Mouse (Mus musculus): ENCODE measurements around the gene Pitpnm3. TPM values are rescaled to one million over a fixed set of nuclear protein-coding genes. Genes with fewer than 3 reads are reported as not detected.

Gene Pitpnm3
- polyA plus RNA-seq, 1 experiment from 2014 or later = 5.3 TPM

DNA sequence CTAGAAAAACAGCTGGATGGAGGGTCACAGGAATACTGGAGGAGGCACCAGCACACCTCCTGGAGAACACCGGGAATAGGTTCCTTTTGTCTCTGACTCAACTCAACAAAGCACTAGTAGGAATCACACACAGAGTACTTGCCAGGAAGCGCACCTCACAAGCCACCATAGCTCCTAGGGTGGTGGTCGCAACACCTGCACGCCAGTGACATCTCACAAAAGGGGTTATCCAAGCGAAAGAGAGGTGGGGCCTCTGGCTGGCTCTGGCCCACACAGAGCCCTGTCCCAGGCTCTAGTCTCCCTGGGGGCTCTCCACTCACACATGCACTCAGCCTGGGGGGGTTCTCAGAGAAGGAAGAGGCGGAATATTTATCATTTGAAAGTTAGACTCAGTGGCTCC lies 86.8 kb downstream of the Pitpnm3 start:
- 59% methylated on average over 6 of the region's 6 CpGs for WGBS
- Histone ChIP-seq H3K9ac (replicated peaks) (no peak overlapping the region), H3K4me2 (no peak overlapping the region), H3K4me3 (replicated peaks) (no peak overlapping the region), H3K9me3 (replicated peaks) (no peaks in the 10 kb centered on the region), H3K4me1 (peaks cover 23% of the 10 kb centered on the region), H3K27me3 (replicated peaks) (peaks cover 13% of the 10 kb centered on the region), H3K27ac (replicated peaks) (no peak overlapping the region), H3K36me3 (peaks cover 4% of the 10 kb centered on the region; the same call in 1 of the 2 replicates)
- ATAC-seq (ENCODE audit: low FRiP score) = no peak

DNA sequence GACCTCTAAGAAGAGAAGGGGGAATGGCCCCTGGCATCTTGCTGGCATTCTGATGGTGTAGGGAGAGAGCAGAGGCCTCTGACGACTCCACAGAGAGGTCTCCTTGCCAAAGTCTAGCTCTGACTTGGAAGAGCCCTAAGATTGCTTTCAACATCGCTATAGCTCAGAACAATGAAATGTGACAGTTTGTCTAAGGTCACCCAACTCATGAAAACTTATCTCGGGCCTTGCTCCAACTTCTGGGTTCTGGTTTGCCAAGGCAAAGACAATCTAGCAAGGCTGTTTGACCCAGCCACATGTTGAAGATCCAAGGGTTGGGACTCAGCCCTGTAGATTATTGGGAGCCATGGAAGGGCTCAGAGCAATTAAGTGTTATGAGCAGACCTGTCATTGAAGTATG lies 91.3 kb downstream of the Pitpnm3 start:
- no peak overlapping the region; the same call in 1 of the 2 replicates for H3K4me2 ChIP-seq

DNA sequence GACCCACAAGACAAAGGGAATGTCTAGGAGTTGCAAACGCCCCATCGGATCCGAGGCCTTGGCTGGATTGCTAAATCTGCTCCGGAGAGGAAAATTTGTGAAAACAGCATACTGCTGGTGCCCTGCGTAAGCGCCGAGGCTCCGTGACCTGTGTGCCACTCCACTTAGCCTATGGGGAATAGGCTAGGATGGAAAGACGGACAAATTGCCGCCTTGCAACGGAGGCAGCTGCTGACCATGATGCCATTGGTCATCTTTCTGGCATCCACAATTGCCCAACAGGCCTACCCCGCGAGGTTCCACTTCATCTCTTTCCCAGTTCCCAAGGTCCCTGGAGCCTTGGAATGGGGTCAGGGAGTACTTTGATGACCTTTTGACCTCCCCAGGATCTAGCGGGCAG lies 92.9 kb downstream of the Pitpnm3 start:
- Histone ChIP-seq H3K4me3 (replicated peaks) (peak overlapping the region; percentile 77), H3K27ac (replicated peaks) (no peak overlapping the region), H3K4me2 (peak overlapping the region; percentile 98), H3K27me3 (replicated peaks) (no peaks in the 10 kb centered on the region), H3K9me3 (replicated peaks) (no peaks in the 10 kb centered on the region), H3K36me3 (peaks cover 4% of the 10 kb centered on the region; the same call in 1 of the 2 replicates), H3K4me1 (peaks cover 46% of the 10 kb centered on the region), H3K9ac (replicated peaks) (peak overlapping the region; percentile 33; the same call in 1 of the 2 replicates)
- WGBS = 0% methylated on average over 14 of the region's 14 CpGs
- ATAC-seq (ENCODE audit: low FRiP score) = no peak

More for the DNA sequence above, 91.3 kb downstream of the Pitpnm3 start:
- no peak overlapping the region for H3K4me3 ChIP-seq (replicated peaks)
- peaks cover 31% of the 10 kb centered on the region for H3K4me1 ChIP-seq
- H3K27me3 ChIP-seq (replicated peaks) = no peaks in the 10 kb centered on the region
- no peak overlapping the region for H3K27ac ChIP-seq (replicated peaks)
- 89% methylated on average over 3 of the region's 3 CpGs for WGBS
- H3K36me3 ChIP-seq = peaks cover 4% of the 10 kb centered on the region; the same call in 1 of the 2 replicates
- H3K9me3 ChIP-seq (replicated peaks) = no peaks in the 10 kb centered on the region
- H3K9ac ChIP-seq (replicated peaks) = no peak overlapping the region
- ATAC-seq (ENCODE audit: low FRiP score) = no peak

DNA sequence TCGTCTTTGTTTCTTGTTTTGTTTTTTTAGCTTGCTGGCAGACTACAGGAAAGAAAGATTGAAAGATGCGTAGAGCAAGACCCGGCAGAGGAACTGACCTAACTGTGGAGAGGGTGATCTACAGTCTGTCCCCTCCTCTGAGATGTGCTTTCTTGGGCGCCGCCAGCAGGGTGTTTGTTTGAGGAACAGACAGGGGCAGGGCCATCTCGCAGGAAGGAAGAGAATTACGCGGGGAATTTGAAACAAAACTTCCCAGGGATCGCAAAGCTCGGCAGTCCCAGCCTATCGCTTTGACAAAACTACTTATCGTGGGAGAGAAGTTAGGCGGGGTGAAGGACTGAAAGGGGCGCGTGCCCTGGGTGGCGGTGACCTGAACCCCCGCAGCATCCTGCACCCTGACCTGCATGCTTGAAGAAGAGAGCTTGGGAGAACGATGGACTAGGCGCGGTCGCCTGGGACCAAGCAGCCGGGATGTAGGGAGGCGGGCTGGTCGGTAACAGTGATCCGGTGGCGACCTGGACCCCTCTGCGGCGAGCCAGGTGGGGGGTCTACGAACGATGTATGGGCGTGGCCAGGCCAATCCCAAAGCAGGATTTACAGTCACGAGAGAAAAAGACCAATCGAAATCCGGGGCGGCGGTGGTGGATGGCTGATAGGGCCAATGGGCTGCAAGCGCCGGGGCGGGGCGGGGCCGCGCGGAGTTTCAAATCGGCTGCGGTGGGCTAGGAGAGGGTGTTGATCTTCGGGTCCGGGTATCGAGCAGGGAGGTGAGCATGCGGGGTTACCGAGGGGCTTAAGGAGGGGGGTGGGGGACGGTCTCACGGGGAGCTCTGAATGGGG lies 93.6 kb downstream of the Pitpnm3 start, which contains the start of gene Pimreg:
Pimreg (plus strand) TSS at position 265 of the 840 bp plus-strand sequence.
- 0 out of 2 replicates have a peak within 1 kb of the TSS, but pooled peaks have one; percentile 51 for H3K27ac ChIP-seq (replicated peaks)
- peaks cover 4% of the 10 kb centered on the region; the same call in 1 of the 2 replicates for H3K36me3 ChIP-seq
- peak; percentile 93 for ATAC-seq (ENCODE audit: low FRiP score)
- H3K9ac ChIP-seq (replicated peaks) = peak within 1 kb of the TSS; percentile 59
- H3K4me3 ChIP-seq (replicated peaks) = peak within 1 kb of the TSS; percentile 77
- H3K4me2 ChIP-seq = peak within 1 kb of the TSS; percentile 98
- no peaks in the 10 kb centered on the region for H3K27me3 ChIP-seq (replicated peaks)
- H3K9me3 ChIP-seq (replicated peaks) = no peaks in the 10 kb centered on the region
- H3K4me1 ChIP-seq = peaks cover 47% of the 10 kb centered on the region
- under 1% methylated on average over 52 of the region's 52 CpGs for WGBS

DNA sequence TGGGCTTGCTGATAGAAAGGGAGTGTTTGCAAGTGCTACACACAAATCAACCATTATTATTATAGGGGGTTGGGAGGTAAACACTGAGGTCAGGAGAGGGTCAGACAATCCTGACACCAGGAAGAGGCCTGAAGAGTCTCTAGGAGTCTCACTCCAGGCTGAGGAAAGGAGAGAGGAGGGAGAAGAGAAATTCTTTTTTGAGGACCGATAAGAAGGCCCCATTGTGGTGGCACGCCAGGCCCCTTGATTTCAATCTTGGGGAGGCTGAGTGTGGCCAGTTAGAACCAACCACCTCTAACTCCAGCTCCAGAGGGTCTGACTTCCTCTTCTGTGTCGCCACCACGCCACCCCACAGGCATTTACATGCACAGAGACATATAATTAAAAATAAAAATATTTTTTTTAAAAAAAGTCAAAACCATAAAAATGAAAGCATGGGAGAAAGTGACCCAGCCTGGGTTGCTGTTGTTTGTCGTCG lies 94.2 kb downstream of the Pitpnm3 start:
- H3K36me3 ChIP-seq = peaks cover 3% of the 10 kb centered on the region; the same call in 1 of the 2 replicates
- H3K4me1 ChIP-seq = peaks cover 47% of the 10 kb centered on the region
- 10% methylated on average over 6 of the region's 6 CpGs for WGBS
- ATAC-seq (ENCODE audit: low FRiP score) = no peak
- peak overlapping the region; percentile 77 for H3K4me3 ChIP-seq (replicated peaks)
- H3K4me2 ChIP-seq = peak overlapping the region; percentile 98
- H3K27me3 ChIP-seq (replicated peaks) = no peaks in the 10 kb centered on the region
- no peaks in the 10 kb centered on the region for H3K9me3 ChIP-seq (replicated peaks)
- peak overlapping the region; percentile 59; the same call in 1 of the 2 replicates for H3K9ac ChIP-seq (replicated peaks)
- 0 out of 2 replicates have a peak overlapping the region, but pooled peaks have one; percentile 51 for H3K27ac ChIP-seq (replicated peaks)

DNA sequence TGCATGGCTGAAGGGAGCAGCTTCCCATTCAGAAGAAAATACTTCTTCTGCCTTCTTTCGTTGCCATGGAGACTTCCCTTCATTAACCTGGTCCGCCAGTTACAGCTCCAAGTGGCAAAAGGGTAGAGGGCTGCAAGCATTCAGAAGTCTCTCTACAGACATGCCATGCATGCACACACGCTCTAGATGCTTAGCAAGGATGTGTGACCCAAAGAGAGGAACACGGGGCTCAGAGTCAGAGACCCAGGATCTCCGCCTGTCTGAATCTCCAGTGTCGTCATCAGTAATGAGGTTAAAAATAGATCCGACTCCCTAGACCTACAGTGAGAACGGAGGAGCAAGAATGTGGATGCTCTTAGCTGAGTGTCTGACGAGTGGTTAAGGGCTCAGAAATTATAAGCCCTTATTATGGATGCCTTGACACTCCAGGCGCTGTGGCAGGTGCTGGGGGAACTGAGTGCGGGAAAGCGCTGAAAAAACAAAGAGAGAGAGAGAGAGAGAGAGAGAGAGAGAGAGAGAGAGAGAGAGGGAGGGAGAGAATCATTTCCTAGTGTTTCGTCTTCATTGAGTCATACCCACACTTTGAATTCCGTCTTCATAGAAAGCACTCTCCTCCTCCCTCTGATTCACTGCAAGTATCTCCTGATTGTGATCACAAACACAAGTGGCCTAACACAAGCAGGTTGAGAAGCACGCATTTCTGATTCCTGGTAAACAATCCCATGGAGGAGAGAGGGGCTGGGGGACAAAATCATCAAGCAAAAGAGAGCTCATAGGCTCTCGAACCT lies 95.8 kb downstream of the Pitpnm3 start:
- H3K9me3 ChIP-seq (replicated peaks) = no peaks in the 10 kb centered on the region
- peak overlapping the region; percentile 37 for H3K4me2 ChIP-seq
- H3K9ac ChIP-seq (replicated peaks) = peak overlapping the region; percentile 28; the same call in 1 of the 2 replicates
- ATAC-seq (ENCODE audit: low FRiP score) = 0 out of 2 replicates have a peak, but pooled peaks have one; percentile 7
- H3K27ac ChIP-seq (replicated peaks) = peak overlapping the region; percentile 33; the same call in 1 of the 2 replicates
- H3K4me3 ChIP-seq (replicated peaks) = no peak overlapping the region
- no peaks in the 10 kb centered on the region for H3K36me3 ChIP-seq
- no peaks in the 10 kb centered on the region for H3K27me3 ChIP-seq (replicated peaks)
- whole genome bisulfite sequencing = 21% methylated on average over 16 of the region's 16 CpGs
- H3K4me1 ChIP-seq = peaks cover 47% of the 10 kb centered on the region

DNA sequence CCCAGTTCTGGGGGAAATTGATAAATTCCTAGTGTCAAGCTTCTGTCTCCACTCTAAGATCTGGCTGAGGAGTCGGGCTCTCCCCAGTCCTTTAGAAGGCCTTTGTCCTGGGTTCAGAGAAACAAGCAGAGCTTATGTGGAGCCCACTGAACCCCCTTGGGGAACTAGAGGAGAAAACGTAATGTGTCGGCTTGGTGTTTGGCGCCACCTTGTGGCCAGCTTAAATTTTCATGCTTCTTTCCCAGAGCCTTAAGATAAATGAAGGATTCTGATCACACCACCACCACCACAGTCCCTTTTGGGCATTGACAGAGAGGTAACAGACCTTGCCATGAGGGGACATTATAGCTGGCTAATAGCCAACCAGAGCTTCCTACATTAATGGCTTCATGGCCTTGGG lies 97.6 kb downstream of the Pitpnm3 start:
- Histone ChIP-seq H3K4me1 (peaks cover 43% of the 10 kb centered on the region), H3K9ac (replicated peaks) (no peak overlapping the region), H3K4me3 (replicated peaks) (no peak overlapping the region), H3K4me2 (no peak overlapping the region), H3K36me3 (no peaks in the 10 kb centered on the region), H3K27me3 (replicated peaks) (no peaks in the 10 kb centered on the region), H3K9me3 (replicated peaks) (no peaks in the 10 kb centered on the region), H3K27ac (replicated peaks) (no peak overlapping the region)
- ATAC-seq (ENCODE audit: low FRiP score) = no peak
- 1% methylated on average over 4 of the region's 4 CpGs for WGBS

DNA sequence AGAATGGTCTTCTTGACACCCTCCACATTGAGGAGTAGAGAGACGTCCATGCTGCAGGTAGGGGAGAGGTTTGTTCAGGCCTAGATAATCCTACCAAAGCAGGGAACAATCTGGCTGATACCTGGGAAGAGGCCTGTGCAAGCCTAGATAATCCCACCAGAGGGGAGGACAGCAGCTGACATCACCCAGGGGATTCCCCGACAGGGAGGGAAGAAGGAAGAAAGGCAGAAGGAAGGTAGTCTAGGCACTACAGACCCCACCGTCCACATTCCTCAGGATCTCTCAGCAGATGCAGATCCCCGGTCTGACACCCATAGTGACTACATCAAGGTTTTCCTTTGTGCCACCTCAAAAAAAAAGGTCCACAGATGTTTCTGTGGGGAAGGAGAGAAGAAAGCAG lies 98.2 kb downstream of the Pitpnm3 start, which contains the start of gene Aipl1:
Aipl1 (minus strand) TSS at position 101 of the 400 bp plus-strand sequence.
- H3K9me3 ChIP-seq (replicated peaks) = no peaks in the 10 kb centered on the region
- peaks cover 37% of the 10 kb centered on the region for H3K4me1 ChIP-seq
- no peaks in the 10 kb centered on the region for H3K27me3 ChIP-seq (replicated peaks)
- WGBS = 84% methylated on average over 4 of the region's 4 CpGs
- no peak within 1 kb of the TSS for H3K27ac ChIP-seq (replicated peaks)
- no peak within 1 kb of the TSS for H3K9ac ChIP-seq (replicated peaks)
- ATAC-seq (ENCODE audit: low FRiP score) = no peak
- H3K4me3 ChIP-seq (replicated peaks) = no peak within 1 kb of the TSS
- H3K4me2 ChIP-seq = no peak within 1 kb of the TSS
- H3K36me3 ChIP-seq = no peaks in the 10 kb centered on the region

DNA sequence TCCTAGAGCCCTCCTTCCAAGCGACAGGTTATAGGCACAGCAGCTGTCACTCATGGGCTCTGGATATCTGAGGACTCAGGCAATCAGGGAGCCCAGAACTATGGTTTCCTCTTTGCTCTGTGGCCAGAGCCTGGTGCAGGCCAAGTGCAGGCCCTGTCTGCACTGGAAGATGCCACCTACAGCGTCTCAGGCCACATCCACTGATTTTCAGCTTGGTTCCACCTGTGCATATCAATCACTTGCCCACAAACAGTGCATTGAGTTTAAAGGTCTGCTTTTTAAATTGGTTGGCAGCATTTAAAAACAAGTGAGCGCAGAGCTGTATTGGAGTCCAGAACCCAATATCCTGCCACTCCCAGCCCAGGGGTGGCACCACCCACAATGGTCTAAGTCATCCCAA lies 103.0 kb downstream of the Pitpnm3 start:
- Histone ChIP-seq H3K27me3 (replicated peaks) (peaks cover 8% of the 10 kb centered on the region), H3K4me2 (no peak overlapping the region), H3K9ac (replicated peaks) (no peak overlapping the region), H3K27ac (replicated peaks) (no peak overlapping the region), H3K36me3 (no peaks in the 10 kb centered on the region), H3K9me3 (replicated peaks) (no peaks in the 10 kb centered on the region), H3K4me1 (peaks cover 8% of the 10 kb centered on the region; the same call in 1 of the 2 replicates), H3K4me3 (replicated peaks) (no peak overlapping the region)
- WGBS = 88% methylated on average over 3 of the region's 3 CpGs
- no peak for ATAC-seq (ENCODE audit: low FRiP score)

DNA sequence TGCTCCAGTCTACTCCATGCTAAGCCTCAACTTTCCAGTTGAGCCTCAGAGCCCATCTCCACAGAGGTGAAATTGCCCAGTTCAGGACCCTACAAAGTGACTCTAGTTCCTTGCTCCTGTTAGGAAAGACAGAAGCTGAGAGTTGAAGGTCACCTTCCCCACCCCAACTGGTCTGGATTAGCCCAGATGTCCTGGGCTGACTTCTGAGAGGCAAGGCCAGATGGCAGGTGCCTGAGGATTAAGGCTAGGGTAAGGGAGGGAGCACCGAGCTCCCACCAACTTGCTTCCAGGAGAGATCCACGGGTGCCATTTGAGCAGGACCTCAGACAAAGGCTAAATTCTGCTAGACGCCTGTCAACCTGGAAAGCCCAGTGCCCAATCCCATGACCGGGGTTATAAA lies 103.5 kb downstream of the Pitpnm3 start:
- Histone ChIP-seq H3K9me3 (replicated peaks) (no peaks in the 10 kb centered on the region), H3K9ac (replicated peaks) (no peak overlapping the region), H3K27me3 (replicated peaks) (peaks cover 8% of the 10 kb centered on the region), H3K4me3 (replicated peaks) (no peak overlapping the region), H3K27ac (replicated peaks) (no peak overlapping the region), H3K4me2 (no peak overlapping the region), H3K4me1 (peaks cover 8% of the 10 kb centered on the region; the same call in 1 of the 2 replicates), H3K36me3 (no peaks in the 10 kb centered on the region)
- ATAC-seq (ENCODE audit: low FRiP score) = no peak
- WGBS = 86% methylated on average over 4 of the region's 4 CpGs

DNA sequence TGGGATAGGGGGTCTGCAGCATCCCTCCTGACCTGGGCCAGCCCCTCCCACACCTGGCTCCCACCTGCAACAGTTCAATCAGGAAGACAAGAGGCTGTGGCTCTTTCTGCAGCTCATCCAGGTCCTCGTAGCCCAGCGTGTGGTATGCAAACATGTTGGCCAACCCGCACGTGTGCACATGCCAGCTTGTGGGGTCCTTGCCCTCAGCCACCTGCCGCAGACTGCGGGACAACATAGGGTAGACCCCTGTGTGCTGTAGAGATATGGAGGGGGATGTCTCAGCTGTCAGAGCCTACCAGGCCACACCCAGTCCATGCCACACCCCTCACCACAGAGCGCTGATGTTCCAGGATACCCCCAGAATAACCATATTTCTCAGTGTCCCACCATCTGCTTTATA lies 104.2 kb downstream of the Pitpnm3 start:
- H3K27me3 ChIP-seq (replicated peaks) = peaks cover 8% of the 10 kb centered on the region
- no peaks in the 10 kb centered on the region for H3K9me3 ChIP-seq (replicated peaks)
- H3K36me3 ChIP-seq = no peaks in the 10 kb centered on the region
- H3K9ac ChIP-seq (replicated peaks) = no peak overlapping the region
- H3K4me3 ChIP-seq (replicated peaks) = no peak overlapping the region
- no peak overlapping the region for H3K4me2 ChIP-seq
- H3K4me1 ChIP-seq = peaks cover 8% of the 10 kb centered on the region; the same call in 1 of the 2 replicates
- WGBS = 96% methylated on average over 7 of the region's 7 CpGs
- ATAC-seq (ENCODE audit: low FRiP score) = no peak
- no peak overlapping the region for H3K27ac ChIP-seq (replicated peaks)
